Mouse (Mus musculus) embryonic fibroblast, embryonic 13.5 days (primary cell): ENCODE results near the gene Prdm1.

Source experiments
- CTCF ChIP-seq: IDR thresholded peaks from 2 replicates; pipeline ENCODE4 v1.5.1; 2011; ENCODE audit warnings: mild to moderate bottlenecking, control low read depth, low read length, moderate library complexity, borderline replicate concordance; ENCODE audit not compliant: insufficient read depth
- POLR2A ChIP-seq: IDR thresholded peaks from 2 replicates; pipeline ENCODE4 v1.6.1; 2011; ENCODE audit warnings: low read depth, mild to moderate bottlenecking, control low read depth, low read length, moderate library complexity

DNA sequence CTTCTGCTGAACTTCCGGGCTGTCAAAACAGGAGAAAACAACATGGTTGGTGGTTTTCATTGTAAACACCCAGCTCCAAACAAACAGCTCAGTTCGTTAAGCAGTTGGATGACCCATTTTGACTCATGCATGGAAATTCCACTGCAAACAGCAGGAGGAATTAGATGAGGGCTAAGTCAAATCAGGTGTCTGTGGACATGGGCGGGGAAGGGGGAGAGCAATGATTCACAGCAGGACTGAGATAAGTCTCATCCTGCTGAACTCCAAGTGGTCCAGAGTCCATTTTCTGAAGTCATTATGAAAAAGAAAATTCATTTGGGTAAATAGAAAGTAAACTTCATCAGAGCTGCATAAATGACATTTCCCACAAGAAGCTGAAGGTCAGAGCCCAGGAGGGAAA lies 108.1 kb downstream of the Prdm1 start:
- TF ChIP-seq CTCF = no peak
- TF ChIP-seq POLR2A = no peak
